Mouse (Mus musculus) liver, embryonic 15.5 days (tissue): ENCODE results near the gene Rere. TPM values are rescaled to one million over a fixed set of nuclear protein-coding genes. Genes with fewer than 3 reads are reported as not detected.
"Not testable (repeated sequence)": the region's sequence is repeated elsewhere in the genome, so short reads cannot be mapped to it uniquely, and the experiment has no call there.

Experiments used
- ATAC-seq: fragments of 200-750 bp; cut with Nextera tagmentation; 2 replicates; pipeline ENCODE4 v1.8.0; 2017; ENCODE audit warnings: moderate number of reproducible peaks, mild to moderate bottlenecking, moderate library complexity; ENCODE audit not compliant: insufficient read depth
- H3K27ac ChIP-seq: fragments of 300-500 bp; sonication (generic); replicated peaks from 2 replicates; pipeline ENCODE4 v1.5.1; 2015; ENCODE audit warnings: mild to moderate bottlenecking, inconsistent platforms
- H3K27me3 ChIP-seq: fragments of 300-500 bp; sonication (generic); 2 replicates; pipeline ENCODE4 v1.6.1; 2015; ENCODE audit warnings: mild to moderate bottlenecking, inconsistent platforms
- H3K36me3 ChIP-seq: fragments of 300-500 bp; sonication (generic); replicated peaks from 2 replicates; pipeline ENCODE4 v1.6.1; 2015; ENCODE audit warnings: moderate library complexity, mild to moderate bottlenecking, inconsistent platforms
- H3K4me1 ChIP-seq: fragments of 300-500 bp; sonication (generic); replicated peaks from 2 replicates; pipeline ENCODE4 v1.6.1; 2015; ENCODE audit warnings: inconsistent platforms
- H3K4me2 ChIP-seq: fragments of 300-500 bp; sonication (generic); 2 replicates; pipeline ENCODE4 v1.6.1; 2015; ENCODE audit warnings: moderate library complexity, mild to moderate bottlenecking, inconsistent platforms
- H3K4me3 ChIP-seq: fragments of 300-500 bp; sonication (generic); replicated peaks from 2 replicates; pipeline ENCODE4 v1.5.1; 2015; ENCODE audit warnings: mild to moderate bottlenecking, inconsistent platforms
- H3K9ac ChIP-seq: fragments of 300-500 bp; sonication (generic); 2 replicates; pipeline ENCODE4 v1.6.1; 2015; ENCODE audit warnings: moderate library complexity, mild to moderate bottlenecking, inconsistent platforms
- H3K9me3 ChIP-seq: fragments of 300-500 bp; sonication (generic); replicated peaks from 2 replicates; pipeline ENCODE4 v1.6.1; 2016; ENCODE audit warnings: inconsistent platforms
- WGBS: fragments of 180-500 bp; shearing (Covaris S2); methylation state at CpG from one replicate; pipeline ENCODE4 v1.1.7; 2015; ENCODE audit warnings: mixed read lengths; ENCODE audit not compliant: insufficient replicate concordance; 5-methylcytosine and 5-hydroxymethylcytosine counted together
- polyA plus RNA-seq: library from polyadenylated mRNA; unstranded; fragments of >200 nt; fragmentation: Nextera tagmentation; extraction: Ambion mirVana; gene quantifications from 2 replicates; pipeline ENCODE4 v1.2.1, GENCODE M21; 2015

The Rere gene
- polyA plus RNA-seq, 1 experiment from 2014 or later: 5.3 TPM

DNA sequence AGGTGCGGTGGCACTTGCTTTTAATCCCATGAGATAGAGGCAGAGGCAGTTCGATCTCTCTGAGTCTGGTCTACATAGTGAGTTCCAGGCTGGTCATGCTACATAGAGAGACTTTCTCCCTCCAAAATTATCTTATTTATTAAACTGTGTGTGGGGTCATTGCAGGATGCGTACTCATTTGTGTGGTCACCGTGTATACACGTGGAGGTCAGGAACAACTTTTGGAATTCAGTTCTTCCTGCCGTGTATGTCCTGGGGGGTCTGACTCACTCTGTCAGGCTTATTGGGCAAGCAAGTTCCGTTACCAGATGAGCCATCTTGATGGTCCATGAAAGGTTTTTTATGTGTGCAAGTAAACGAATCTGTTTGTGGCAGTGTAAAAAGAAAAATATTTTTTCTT, 5.5 kb downstream of the Rere start:
- no peaks in the 10 kb centered on the region for H3K27me3 ChIP-seq
- no peak for ATAC-seq
- no peak overlapping the region for H3K4me3 ChIP-seq
- no peaks in the 10 kb centered on the region for H3K36me3 ChIP-seq
- H3K4me2 ChIP-seq: no peak overlapping the region
- H3K4me1 ChIP-seq: peaks cover 24% of the 10 kb centered on the region
- no peak overlapping the region for H3K27ac ChIP-seq
- WGBS: 76% methylated on average over 8 of the region's 8 CpGs
- no peak overlapping the region for H3K9ac ChIP-seq
- H3K9me3 ChIP-seq: no peaks in the 10 kb centered on the region

DNA sequence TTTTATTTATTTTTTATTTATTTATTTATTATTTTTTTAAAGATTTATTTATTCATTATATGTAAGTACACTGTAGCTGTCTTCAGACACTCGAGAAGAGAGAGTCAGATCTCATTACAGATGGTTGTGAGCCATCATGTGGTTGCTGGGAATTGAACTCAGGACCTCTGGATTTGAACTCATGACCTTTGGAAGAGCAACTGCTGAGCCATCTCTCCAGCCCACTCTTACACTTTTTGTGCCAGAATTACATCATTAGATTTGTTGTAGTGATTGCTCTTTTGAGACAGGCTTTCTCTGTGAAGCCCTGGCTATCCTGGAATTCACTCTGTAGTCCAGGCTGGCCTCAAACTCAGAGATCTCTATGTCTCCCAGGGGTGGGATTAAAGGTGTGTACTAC, 6.0 kb downstream of the Rere start:
- 74% methylated on average over 1 of the region's 1 CpGs for WGBS
- H3K9ac ChIP-seq: not testable (repeated sequence)

GRCm38 (mm10) chr4:150291900-150292299, 10.5 kb downstream of the Rere start:
- H3K9me3 ChIP-seq: no peaks in the 10 kb centered on the region
- 78% methylated on average over 3 of the region's 3 CpGs for WGBS
- 0 out of 2 replicates have a peak, but pooled peaks cover 10% of the 10 kb centered on the region for H3K4me1 ChIP-seq
- H3K27ac ChIP-seq: no peak overlapping the region
- no peak for ATAC-seq
- H3K9ac ChIP-seq: no peak overlapping the region
- no peak overlapping the region for H3K4me3 ChIP-seq
- no peak overlapping the region for H3K4me2 ChIP-seq
- H3K36me3 ChIP-seq: no peaks in the 10 kb centered on the region
- H3K27me3 ChIP-seq: no peaks in the 10 kb centered on the region

More for the DNA sequence above, 6.0 kb downstream of the Rere start:
- H3K4me1 ChIP-seq: peaks cover 20% of the 10 kb centered on the region
- H3K4me3 ChIP-seq, H3K27me3 ChIP-seq, H3K36me3 ChIP-seq, H3K4me2 ChIP-seq, H3K9me3 ChIP-seq, ATAC-seq, H3K27ac ChIP-seq: not testable (repeated sequence)

- 73% methylated on average over 7 of the region's 7 CpGs for WGBS
- Histone ChIP-seq H3K9ac (no peak overlapping the region), H3K9me3 (no peaks in the 10 kb centered on the region), H3K4me3 (no peak overlapping the region), H3K27me3 (no peaks in the 10 kb centered on the region), H3K4me1 (0 out of 2 replicates have a peak, but pooled peaks cover 10% of the 10 kb centered on the region), H3K27ac (no peak overlapping the region), H3K36me3 (no peaks in the 10 kb centered on the region), H3K4me2 (no peak overlapping the region)
- no peak for ATAC-seq
Measured at GRCm38 (mm10) chr4:150294870-150295269, 13.4 kb downstream of the Rere start.

- no peak overlapping the region for H3K4me2 ChIP-seq
- no peak overlapping the region for H3K27ac ChIP-seq
- WGBS: 86% methylated on average over 7 of the region's 7 CpGs
- no peaks in the 10 kb centered on the region for H3K36me3 ChIP-seq
- H3K4me1 ChIP-seq: 0 out of 2 replicates have a peak, but pooled peaks cover 10% of the 10 kb centered on the region
- no peak for ATAC-seq
- no peak overlapping the region for H3K9ac ChIP-seq
- no peaks in the 10 kb centered on the region for H3K9me3 ChIP-seq
- H3K27me3 ChIP-seq: no peaks in the 10 kb centered on the region
- no peak overlapping the region for H3K4me3 ChIP-seq
Measured at GRCm38 (mm10) chr4:150295966-150296365, 14.5 kb downstream of the Rere start.

DNA sequence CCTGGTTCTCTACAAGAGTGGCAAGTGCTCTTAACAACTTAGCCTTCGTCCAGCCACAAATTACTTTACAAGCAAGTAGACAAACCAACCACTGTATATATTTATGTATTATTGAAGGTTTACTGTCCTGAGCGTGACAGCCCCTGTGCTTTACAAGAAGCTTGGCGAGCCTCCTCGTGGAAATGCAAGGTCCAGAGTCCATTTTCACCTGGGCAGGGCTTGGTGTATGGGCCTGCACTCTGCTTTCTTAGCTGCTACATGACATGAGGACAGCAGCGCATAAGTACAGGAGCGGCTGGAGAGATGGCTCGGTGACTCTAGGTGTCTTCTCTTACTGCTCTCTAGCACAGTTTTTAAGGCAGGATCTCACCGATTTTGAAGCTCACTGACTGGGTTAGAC, 21.3 kb downstream of the Rere start:
- Histone ChIP-seq H3K4me1 (no peaks in the 10 kb centered on the region; the same call in 1 of the 2 replicates), H3K9ac (no peak overlapping the region), H3K27ac (no peak overlapping the region), H3K4me2 (no peak overlapping the region), H3K36me3 (no peaks in the 10 kb centered on the region), H3K4me3 (no peak overlapping the region), H3K9me3 (no peaks in the 10 kb centered on the region), H3K27me3 (no peaks in the 10 kb centered on the region)
- WGBS: 74% methylated on average over 8 of the region's 8 CpGs
- ATAC-seq: no peak

DNA sequence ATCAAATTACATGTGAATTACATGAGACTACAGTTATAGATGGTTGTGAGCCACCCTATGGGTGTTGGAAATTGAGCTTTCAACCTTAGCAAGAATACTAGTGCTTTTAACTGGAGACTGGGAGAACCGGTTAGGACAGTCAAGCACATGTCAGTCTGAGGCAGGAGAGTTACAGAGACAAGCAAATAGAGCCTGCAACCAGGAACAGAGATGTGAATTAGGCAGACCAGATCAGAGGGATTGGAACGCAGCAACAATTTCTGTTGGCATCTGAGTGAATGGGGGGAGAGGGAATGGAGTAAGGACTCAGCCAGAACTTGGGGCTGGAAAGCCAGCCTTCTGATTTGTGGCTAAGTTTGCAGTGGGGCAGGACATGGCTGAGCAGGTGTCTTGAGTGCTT, 25.3 kb downstream of the Rere start:
- ATAC-seq: no peak
- H3K36me3 ChIP-seq: no peaks in the 10 kb centered on the region
- H3K27me3 ChIP-seq: no peaks in the 10 kb centered on the region
- WGBS: 60% methylated on average over 2 of the region's 2 CpGs
- H3K9me3 ChIP-seq: no peaks in the 10 kb centered on the region
- no peak overlapping the region for H3K4me2 ChIP-seq
- H3K4me3 ChIP-seq: no peak overlapping the region
- H3K9ac ChIP-seq: no peak overlapping the region
- H3K27ac ChIP-seq: no peak overlapping the region
- H3K4me1 ChIP-seq: no peaks in the 10 kb centered on the region; the same call in none of the 2 replicates

DNA sequence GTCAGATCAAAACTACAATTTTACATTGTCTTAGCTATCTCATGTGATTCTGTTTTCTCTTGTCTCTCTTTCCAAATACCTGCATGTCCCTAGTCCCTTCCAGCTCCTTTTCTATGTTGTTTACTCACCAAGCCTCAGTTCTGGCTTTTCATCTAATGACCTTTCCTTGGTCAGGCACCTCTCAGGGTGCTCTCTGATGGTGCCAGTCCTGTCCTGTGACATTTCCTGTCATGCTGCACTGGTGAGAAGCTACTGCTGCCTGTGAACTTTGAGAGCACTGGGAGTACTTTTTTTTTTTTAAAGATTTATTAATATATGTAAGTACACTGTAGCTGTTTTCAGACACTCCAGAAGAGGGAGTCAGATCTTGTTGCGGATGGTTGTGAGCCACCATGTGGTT, 25.8 kb downstream of the Rere start:
- ATAC-seq: no peak

DNA sequence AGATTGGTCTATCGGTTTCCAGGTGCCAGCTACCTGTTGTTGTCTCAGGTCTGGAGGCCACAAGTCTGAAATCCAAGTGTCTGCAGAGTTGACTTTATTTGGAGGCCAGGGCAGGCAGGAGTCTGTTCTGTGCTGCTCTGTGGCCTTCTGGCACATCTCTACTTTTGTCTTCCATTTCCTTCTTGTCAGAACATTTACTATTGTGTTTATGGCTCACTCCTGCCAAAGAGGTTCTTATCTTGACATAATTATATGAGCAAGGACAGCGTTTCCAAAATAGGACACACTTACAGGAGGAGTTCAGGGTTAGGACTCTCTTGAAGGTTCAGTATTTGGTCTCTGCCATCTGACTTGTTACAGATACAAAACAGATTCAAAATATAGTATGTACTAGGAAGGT, 30.0 kb downstream of the Rere start:
- Histone ChIP-seq H3K4me2 (no peak overlapping the region), H3K27ac (no peak overlapping the region), H3K27me3 (no peaks in the 10 kb centered on the region), H3K4me1 (no peaks in the 10 kb centered on the region; the same call in none of the 2 replicates), H3K9ac (no peak overlapping the region), H3K36me3 (no peaks in the 10 kb centered on the region), H3K9me3 (no peaks in the 10 kb centered on the region), H3K4me3 (no peak overlapping the region)
- no peak for ATAC-seq
- 58% methylated on average over 2 of the region's 2 CpGs for WGBS

More for the DNA sequence above, 25.8 kb downstream of the Rere start:
- Histone ChIP-seq H3K9ac (no peak overlapping the region), H3K36me3 (no peaks in the 10 kb centered on the region), H3K4me2 (no peak overlapping the region), H3K27me3 (no peaks in the 10 kb centered on the region), H3K4me1 (no peaks in the 10 kb centered on the region; the same call in none of the 2 replicates), H3K4me3 (no peak overlapping the region), H3K9me3 (no peaks in the 10 kb centered on the region), H3K27ac (no peak overlapping the region)
- WGBS: 94% methylated on average over 1 of the region's 1 CpGs

DNA sequence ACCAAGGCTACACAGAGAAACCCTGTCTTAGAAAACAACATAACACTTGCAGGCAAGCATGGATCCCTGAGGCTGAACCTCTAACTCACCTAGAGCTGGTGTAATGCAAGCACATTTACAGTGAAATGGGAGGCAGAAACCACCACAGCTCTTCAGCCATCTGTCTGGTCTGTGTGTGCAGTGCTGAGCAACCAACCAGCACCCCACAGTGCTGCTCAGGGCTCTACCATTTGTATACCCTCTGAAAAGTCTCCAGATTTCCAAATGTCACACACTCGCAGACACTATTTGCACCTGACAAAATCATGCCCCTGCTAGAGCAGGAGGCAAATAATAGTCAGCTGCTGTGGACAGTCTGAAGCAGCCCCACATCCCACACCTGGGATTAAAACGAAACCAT, 31.2 kb downstream of the Rere start:
- Histone ChIP-seq H3K27ac (no peak overlapping the region), H3K4me1 (no peaks in the 10 kb centered on the region; the same call in none of the 2 replicates), H3K4me3 (no peak overlapping the region), H3K27me3 (no peaks in the 10 kb centered on the region), H3K36me3 (no peaks in the 10 kb centered on the region), H3K4me2 (no peak overlapping the region), H3K9ac (no peak overlapping the region), H3K9me3 (no peaks in the 10 kb centered on the region)
- no peak for ATAC-seq
- 59% methylated on average over 2 of the region's 2 CpGs for WGBS

DNA sequence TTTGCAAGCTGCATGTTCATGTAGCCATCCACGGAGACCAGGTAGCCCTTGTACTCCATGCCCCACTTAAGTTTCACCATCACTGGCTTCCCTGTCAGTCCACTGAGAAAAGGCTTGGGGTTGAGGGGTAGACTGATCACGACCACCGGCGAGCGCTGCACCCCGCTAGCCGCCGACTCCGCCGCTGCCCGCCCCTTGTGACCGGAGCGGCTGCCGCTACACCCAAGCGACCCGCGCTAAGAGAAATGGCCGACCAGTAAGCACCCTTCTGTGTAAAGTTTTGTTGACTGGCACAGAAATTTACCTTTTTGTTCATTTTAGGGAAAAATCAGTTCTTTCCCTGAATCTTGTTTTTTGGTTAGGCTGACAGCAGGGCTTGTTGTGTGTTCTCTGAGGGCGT, 33.9 kb downstream of the Rere start:
- ATAC-seq: no peak
- H3K4me2 ChIP-seq: no peak overlapping the region
- no peaks in the 10 kb centered on the region for H3K9me3 ChIP-seq
- no peaks in the 10 kb centered on the region; the same call in none of the 2 replicates for H3K4me1 ChIP-seq
- no peak overlapping the region for H3K27ac ChIP-seq
- H3K27me3 ChIP-seq: no peaks in the 10 kb centered on the region
- H3K36me3 ChIP-seq: no peaks in the 10 kb centered on the region
- WGBS: 90% methylated on average over 19 of the region's 19 CpGs
- no peak overlapping the region for H3K9ac ChIP-seq
- H3K4me3 ChIP-seq: no peak overlapping the region

- 21% methylated on average over 1 of the region's 1 CpGs for WGBS
- ATAC-seq: no peak
Measured at GRCm38 (mm10) chr4:150316546-150316945, 35.1 kb downstream of the Rere start.

More at GRCm38 (mm10) chr4:150316546-150316945, 35.1 kb downstream of the Rere start:
- Histone ChIP-seq H3K9me3 (no peaks in the 10 kb centered on the region), H3K4me3 (no peak overlapping the region), H3K4me1 (no peaks in the 10 kb centered on the region; the same call in none of the 2 replicates), H3K4me2 (no peak overlapping the region), H3K36me3 (no peaks in the 10 kb centered on the region), H3K27ac (no peak overlapping the region), H3K27me3 (no peaks in the 10 kb centered on the region), H3K9ac (no peak overlapping the region)
